Mouse (Mus musculus): ENCODE measurements around the gene Psmc3ip.
A peak's percentile ranks its signal among the peaks of the same experiment; 100 is the strongest.

Psmc3ip gene

DNA sequence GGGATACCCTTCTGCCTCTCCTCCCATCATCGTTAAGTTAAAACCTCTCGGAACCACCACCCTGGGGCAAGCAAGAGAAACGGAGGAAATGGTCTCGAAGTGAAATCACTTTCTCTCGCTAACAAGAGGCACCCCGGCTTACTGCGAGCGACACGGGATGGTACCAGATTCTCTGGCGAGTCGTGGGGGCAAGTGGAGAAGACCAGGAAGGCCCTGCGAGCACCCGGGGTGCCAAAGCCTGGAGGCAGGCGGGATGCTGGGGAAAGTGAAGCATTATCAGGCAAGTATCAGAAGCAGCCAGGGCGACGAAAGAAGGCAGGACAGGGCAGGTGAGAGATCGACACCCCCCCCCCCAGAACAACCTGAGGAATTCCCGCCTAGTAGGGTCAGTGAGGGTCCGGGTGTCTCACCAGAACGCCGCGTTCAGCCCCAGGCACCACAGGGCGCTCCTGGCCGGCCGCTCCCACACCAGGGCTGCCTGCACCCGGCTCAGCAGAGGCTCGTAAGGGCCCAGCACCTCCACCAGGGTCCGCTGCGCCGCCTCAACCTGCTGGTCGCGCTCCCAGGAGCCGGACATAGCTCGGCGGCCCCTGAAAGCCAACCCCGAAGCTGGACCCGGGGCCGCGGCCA lies 24.0 kb upstream of the Psmc3ip start:
- no peak for DNase-seq (ENCODE audit: low read depth, low spot score)

DNA sequence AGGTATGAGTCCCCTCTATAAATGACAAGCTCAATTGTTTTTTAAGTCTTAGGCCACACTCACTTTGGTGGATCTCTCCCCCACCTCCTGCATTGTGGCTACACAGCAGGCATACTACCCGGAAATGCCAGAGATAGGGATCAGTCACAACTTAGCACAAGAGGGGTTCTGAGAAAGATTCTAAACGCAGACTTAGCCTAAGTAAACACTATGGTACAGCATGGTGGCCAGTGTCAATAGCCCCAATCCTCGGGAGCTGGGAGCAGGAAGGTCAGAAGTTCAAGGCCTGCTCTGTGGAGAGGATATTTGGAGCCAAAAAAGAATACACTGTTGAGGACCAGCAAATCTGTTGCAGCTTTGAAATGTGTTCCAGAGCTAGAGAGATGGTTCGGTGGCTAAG lies 22.9 kb upstream of the Psmc3ip start:
- no peak for DNase-seq (ENCODE audit: low read depth, low spot score)

DNA sequence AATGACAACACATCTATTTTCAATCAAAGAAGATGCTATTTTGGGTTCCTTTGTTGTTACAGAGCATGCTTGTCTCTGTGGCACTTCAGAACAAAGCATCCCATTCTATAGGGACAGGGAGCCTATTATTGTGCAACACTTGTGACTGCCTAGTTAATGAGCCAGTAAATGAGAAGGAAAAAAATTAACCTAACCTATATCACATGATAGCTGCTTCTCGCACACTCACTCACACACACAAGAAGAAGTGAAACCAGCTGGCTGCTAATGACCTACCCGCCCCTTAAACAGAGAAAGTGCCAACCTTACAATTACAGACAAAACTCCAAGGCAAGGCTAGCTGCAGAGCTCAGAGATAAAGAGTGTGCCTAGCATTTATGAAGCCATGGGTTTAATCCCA lies 20.3 kb upstream of the Psmc3ip start:
- peak; percentile 82 for DNase-seq (ENCODE audit: low read depth, low spot score)

DNA sequence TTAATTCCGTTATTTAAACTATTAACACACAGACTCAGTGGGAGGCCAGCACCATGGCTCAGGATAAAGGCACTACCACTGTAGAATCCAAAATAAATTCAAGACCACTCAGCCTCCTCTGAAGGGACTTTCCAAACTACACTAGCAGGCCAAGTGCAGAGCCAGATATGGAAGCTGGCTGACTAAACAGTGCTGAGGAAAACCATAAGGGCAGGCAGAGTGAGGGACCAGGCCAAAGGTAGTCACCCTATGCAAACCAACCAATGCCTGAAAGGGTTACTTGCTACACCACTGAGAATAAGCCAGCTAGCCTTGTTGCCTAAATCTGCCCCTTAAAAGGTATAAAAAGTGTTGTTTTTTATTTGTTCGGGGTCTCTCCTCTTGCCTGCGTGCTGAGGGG lies 16.9 kb upstream of the Psmc3ip start:
- no peak for DNase-seq (ENCODE audit: low read depth, low spot score)

DNA sequence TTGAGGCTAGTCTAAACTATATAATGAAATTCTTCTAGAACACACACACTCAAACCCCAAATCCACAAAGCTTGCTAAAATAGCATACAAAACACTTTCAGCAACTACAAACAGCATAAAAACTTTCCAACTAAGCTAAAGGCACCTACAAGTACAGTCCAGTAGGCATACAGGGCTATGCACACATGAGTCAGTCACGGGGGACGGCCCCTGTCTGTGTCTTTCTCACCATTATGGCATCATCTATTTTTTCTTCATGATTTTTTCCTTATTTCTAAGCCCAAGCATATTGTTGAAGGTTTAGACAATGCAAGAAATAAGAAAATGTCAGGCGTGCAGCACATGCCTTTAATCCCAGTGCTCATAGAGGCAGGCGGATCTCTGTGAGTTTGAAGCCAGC lies 15.9 kb upstream of the Psmc3ip start:
- DNase-seq (ENCODE audit: low read depth, low spot score) = no peak

DNA sequence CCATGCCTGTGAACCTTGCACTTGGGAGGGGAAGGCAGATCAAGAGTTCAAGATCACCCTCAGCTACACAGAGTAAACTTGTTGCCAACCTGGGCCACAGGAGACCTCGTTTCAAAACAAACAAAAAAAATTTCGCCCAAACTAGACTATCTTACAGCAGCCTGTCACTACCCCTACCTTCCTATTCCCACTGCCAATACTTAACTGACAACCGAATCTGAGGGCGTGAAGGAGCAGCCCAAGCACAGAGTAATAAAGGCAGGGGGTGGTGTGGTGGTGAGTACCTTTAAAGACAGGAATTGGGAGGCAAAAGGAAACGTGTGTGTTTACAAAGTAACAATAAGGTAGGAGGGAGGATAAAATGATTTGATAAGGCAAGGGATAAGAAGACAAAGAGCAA lies 15.5 kb upstream of the Psmc3ip start:
- DNase-seq (ENCODE audit: low read depth, low spot score) = no peak

DNA sequence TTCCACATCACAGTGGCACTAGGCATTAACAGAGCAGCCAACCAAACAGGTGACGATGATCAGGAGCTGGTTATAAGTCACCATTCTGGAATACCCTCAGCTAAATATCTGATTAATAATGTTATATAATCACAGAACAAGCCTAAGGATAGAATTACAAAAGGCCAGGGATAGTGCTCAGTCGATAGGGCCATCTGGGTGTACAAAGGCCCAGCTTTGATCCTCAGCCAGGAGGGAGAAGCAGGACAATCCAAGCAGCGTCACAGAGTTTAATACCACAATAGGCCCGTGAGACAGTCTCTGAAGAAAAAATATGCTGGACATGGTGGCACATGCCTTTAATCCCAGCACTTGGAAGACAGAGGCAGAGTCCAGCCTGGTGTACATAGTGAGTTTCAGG lies 14.1 kb upstream of the Psmc3ip start:
- peak; percentile 29 for DNase-seq (ENCODE audit: low read depth, low spot score)

DNA sequence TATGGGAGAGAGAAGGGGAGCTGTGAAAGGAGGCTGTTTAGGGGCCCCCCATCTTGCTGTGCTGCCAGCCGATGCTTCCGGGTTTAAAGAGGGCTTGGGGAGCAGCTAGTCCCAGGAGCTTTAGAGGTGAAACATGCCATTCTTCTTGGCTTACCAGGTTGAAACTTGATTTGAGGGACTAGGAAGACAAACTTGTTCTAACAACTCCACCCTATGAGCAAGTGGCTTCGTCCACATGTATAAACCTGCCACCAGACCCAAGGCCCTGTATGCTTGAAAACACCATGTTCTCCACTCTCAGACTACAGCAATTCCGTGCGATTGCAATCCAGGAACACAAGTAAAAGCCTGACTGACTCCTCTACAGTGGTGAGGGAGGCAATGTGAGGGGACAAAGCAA lies 7.8 kb upstream of the Psmc3ip start:
- DNase-seq (ENCODE audit: low read depth, low spot score) = no peak

DNA sequence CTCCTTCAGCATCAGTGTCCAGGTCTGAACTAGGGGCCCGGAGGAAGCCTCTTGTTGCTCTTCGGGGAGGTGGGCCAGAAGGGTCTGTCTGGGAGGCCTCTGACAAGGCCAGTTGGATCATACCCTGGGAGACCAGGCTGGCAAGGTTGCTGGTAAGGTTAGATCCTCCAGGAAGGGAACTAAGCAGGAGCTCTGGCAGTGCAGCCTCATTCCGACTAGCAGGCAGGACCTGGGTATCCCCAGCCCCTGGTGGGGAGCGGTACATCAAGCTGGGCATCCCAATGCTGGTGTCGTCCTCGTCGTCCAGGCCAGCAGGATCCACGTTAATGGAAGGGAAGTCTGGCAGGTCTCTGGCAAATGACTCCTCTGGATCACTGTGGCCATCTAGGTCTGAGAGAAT lies 3.0 kb upstream of the Psmc3ip start:
- DNase-seq (ENCODE audit: low read depth, low spot score) = no peak

DNA sequence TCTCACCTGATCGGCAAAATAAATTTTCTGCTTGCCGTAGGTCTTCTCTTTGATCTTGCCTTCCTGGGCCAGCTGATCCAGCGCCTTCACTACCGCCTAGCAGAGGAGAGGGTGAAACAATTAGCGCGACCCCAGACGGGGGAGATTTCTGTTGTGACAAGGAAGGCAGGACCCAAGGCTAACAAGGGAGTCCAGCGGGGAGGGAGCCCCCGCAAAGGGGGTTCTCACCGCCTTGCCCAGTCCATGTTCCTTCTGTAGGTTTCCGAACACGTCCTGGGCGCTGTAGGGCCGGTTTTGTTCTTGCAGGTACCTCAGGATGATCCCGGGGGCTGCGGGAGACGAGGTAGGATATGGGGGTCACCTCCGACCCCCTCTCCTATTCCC lies 314 bp downstream of the Psmc3ip start:
- no peak for DNase-seq (ENCODE audit: low read depth, low spot score)

DNA sequence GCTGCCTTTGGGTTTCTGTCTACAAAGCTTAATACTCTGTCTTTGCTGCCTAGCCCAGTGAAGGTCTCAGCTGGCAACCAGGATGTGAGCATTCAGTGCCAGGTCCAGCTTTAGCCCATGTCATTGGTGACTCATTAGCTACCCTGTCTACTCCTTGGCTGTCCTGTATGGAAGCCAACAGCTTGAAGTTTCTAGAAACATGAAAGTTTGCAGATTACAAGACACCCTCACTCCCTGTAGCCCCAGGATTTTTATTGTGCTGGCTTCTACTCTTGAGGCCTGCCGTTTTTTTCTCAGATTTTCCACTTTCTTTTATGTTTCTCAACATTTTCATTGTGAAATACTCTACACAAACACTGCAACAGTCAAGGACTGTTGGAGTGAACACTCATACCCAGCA lies 5.3 kb downstream of the Psmc3ip start:
- DNase-seq (ENCODE audit: low read depth, low spot score) = no peak

DNA sequence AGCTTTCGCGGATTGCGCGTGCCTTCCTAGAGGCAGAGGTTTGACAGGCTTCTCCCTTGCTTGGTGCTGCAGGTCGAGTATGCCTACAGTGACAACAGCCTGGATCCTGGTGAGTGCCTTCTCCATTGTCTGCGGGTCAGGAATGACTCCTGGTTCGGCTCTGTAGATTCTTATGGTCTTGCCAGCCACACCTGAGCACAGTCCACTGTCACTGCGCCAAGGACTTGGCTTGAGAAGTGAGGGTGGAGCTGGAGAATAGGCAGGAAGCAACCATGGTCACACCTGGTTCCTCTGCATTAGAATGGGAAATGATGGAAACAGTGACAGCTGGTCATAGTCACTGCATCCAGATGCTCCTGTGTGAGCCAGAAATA lies 7.6 kb downstream of the Psmc3ip start:
- DNase-seq (ENCODE audit: low read depth, low spot score) = peak; percentile 41

DNA sequence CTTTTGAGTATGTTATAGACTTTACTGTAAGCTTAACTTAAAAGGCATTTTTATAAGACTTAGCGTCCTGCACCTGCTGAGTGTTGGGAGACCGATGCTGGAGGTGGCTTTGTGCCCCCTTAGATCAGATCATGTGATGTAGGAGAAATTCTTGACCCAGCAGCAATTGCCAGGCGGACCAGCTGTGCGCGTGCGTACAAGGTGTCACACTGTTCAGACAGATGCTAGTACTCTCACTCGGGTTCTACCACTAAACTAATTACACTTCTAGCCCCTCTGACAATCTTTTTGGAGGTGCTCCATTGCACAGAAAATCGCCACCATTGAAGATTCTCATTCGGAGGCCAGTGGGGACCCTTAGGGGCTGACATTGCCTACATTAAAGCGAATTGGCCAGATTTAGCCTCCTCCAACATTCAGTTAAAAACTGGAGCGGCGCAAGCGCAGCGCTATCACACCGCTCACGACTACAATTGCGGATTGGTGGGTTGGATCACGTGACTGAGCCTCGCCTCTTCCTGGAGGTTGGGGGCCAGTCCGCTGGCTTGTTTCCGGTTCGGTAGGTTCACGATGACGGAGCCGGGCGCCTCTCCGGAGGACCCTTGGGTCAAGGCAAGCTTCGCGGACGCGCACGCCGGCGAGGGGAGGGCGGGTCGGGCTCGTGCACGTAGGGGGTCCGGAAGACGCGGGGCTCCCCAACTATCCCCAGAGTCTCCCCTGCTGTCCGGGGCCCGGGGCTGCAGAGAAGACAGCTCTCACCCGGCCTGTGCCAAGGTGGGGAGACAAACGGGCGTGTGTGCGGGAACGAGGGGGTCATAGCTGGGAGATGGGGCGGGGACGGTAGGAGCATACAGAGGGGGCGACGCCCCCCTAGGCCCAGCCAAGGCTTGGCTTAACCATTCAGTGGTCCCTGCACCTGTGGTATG lies 8.2 kb downstream of the Psmc3ip start, which contains the start of gene Mlx:
TSS of gene Mlx (plus strand) at position 522 of the 926 bp plus-strand sequence.
- DNase-seq (ENCODE audit: low read depth, low spot score) = peak; percentile 98

DNA sequence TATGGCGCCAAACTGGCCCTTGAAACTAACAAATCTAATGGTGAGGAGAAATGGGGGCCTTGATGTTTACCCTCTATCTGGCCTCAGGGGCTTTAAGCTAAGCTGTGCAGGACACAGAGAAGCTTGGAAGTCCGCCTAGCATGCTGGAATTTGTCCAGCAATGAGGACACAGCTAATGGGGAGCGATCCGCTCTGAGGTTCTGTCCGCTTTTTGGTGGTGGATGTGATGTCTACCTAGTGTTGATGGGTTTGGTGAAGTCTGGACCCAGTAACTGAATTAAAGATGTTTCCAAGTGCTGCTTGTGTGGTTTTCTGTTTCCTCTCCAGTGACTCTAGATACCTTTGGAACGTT lies 8.9 kb downstream of the Psmc3ip start:
- peak; percentile 26 for DNase-seq (ENCODE audit: low read depth, low spot score)

DNA sequence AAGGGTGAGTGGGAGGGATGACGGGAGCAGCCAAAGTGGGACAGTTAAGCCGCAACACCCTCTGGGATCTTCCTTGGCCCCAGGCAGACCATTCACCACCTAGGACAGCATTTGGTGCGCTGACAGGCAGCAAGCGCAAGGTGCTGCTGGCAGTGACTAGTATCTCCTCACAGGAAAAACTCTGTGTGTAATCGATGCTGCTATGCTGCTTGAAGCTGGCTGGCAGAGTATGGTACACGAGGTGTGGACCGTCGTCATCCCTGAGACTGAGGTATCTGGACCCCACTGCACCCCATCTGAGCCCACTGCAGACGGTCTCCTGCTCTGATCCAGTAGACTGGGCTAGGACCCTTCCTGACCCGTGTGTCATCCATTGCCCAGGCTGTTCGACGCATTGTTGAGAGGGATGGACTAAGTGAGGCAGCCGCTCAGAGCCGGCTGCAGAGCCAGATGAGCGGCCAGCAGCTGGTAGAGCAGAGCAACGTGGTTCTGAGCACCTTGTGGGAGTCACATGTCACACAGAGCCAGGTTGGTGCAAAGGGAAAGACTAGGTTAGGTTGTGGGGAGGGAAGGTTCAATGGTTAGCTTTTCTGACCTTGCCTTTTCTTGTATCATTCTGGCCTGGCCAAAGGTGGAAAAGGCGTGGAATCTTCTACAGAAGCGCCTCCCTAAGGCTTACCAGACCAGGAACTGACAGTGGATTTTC lies 9.5 kb downstream of the Psmc3ip start:
- DNase-seq (ENCODE audit: low read depth, low spot score) = no peak

DNA sequence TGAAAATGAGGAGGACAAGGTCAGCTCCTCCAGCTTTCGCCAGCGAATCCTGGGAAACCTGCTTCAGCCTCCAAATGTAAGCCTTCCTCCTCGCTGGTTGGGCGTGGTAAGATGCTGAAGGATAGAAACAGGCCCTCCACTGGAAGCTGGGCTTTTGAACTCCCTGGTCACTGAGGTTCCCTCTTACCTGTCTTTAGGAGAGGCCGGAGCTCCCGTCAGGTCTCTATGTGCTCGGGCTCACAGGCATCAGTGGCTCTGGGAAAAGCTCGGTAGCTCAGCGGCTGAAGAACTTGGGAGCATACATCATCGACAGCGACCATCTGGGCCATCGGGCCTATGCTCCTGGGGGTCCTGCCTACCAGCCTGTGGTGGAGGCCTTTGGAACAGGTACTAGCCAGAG lies 10.4 kb downstream of the Psmc3ip start:
- no peak for DNase-seq (ENCODE audit: low read depth, low spot score)

DNA sequence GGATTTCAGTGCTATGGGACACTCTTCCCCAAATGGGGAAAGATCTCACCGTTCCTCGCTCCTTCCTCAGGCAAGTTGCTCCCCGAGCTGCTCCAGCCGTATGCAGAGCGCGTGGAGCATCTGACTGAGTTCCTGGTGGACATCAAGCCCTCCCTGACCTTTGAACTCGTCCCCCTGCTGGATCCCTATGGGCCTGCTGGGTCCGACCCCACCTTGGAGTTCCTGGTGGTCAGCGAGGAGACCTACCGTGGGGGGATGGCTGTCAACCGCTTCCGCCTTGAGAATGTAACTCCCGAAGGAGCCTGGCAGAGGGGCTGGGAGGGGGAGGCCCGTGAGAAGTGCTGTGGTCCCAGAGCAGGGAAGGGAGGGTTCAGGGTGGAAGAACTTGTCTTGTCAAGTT lies 11.0 kb downstream of the Psmc3ip start:
- DNase-seq (ENCODE audit: low read depth, low spot score) = no peak

DNA sequence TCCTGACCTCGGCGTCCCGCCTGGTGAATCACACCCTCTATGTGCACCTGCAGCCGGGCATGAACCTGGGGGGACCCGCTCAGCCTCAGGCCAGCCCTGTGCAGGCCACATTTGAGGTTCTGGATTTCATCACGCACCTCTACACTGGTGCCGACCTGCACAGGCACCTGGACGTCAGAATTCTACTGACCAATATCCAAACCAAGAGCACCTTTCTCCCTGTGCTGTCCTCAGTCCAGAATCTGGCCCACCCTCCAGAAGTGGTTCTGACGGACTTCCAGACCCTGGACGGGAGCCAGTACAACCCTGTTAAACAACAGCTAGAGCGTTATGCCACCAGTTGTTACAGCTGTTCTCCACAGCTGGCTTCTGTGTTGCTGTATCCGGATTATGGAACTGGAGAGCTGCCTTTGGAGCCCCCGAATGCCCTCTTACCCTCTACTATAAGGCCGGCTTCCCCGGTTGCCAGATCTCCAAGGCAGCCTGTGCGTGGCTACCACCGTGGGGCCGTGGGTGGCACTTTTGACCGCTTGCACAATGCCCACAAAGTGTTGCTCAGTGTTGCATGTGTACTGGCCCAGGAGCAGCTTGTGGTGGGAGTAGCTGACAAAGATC lies 12.0 kb downstream of the Psmc3ip start:
- no peak for DNase-seq (ENCODE audit: low read depth, low spot score)

DNA sequence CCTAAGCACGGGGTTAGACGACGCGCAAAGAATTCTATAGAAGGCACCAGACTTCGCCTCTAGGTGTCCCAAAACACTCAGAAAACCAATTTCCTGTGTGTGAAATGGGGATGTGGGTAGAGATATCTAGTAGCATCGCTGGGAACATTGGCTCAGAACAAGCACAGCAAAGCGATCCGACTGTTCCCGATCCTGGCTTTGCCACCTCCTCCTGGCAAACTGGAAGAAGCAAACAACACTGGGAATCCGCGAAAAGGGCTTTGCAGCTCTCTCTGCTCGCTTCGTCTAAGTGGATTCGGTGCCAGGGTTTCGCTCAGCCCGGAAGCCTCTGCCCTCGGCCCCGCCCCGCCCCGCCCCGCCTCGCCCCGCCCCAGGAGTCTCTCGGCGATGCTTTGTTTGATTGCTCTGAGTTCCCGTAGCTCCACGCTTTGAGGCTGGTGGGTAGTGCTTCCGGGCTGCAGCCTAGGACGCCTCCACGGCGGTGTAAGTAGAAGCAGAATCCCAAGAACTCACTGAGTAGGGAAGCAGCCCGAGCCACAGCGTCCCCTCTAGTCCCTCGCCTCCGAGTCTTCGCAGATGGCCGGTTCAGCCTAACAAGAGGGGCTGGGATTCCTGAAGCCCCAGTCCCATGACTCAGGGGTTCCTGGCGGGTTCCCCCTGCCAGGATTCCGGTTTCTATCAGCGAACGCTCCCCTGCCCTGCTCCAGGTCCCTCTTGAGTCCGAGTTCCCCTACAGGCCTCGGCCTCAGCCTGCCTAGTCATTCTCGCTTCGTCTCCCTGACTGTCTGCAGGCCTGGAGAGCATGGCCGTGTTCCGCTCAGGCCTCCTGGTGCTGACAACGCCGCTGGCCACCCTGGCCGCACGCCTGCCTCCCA lies 12.8 kb downstream of the Psmc3ip start, which contains the start of gene Coasy:
TSS of gene Coasy (plus strand) at position 358 of the 875 bp plus-strand sequence.
- DNase-seq (ENCODE audit: low read depth, low spot score) = peak; percentile 98

DNA sequence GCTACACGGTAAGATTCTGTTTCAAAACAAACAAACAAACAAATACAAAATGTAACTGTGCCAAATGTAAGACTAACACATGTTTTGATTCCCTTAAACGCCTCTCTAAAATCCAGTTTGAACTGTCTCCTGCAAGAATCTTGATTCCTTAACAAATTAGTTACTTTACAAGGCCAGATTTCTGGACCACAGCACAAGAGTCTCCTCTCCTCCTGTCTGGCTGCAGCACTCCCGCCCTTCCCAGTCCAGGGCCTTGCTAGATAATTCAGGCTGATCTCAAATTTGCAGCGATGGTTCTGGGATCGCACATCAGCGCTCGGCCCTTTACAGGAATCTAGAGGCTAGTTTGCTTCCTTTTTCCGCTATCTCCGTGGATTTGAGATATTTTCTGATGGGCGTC lies 13.6 kb downstream of the Psmc3ip start:
- DNase-seq (ENCODE audit: low read depth, low spot score) = no peak

DNA sequence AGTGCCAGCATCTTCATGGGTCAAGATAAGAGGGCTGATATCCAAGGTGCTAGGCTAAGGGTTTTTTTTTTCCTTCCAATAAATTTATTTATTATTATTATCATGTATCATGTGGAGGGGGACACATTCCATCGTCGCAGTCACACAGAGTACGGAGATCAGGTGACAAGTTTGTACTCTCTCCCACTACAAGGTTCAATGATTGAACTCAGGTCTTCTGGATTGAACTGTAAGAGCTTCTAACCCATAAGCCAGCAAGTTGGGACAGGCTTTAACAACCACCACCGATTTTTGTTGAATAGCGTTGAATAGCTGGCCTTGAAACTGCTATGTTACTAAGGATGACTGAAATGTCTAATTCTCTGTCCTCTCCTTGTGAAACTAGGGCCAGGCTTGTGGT lies 14.8 kb downstream of the Psmc3ip start:
- no peak for DNase-seq (ENCODE audit: low read depth, low spot score)
